Mouse (Mus musculus): ENCODE data around the gene Eri3.

- TF ChIP-seq ZC3H11A (IDR thresholded peaks at IDR 0.05; ENCODE audit: borderline replicate concordance, low read depth, low read length) (no peak), HCFC1 (IDR thresholded peaks at IDR 0.05; ENCODE audit: borderline replicate concordance, insufficient read depth, low read length) (no peak), CHD2 (IDR thresholded peaks at IDR 0.05; ENCODE audit: low read depth, low read length) (no peak), MAFK (IDR thresholded peaks at IDR 0.05; ENCODE audit: insufficient read depth, low read depth, low read length) (no peak), ZNF384 (IDR thresholded peaks at IDR 0.05; ENCODE audit: low read depth, low read length) (no peak)
These were observed 114.4 kb downstream of the Eri3 start for GRCm38 (mm10) chr4:117664411-117665137.

All from ES-E14 (cell line).